Mouse (Mus musculus) kidney, embryonic 14.5 days (tissue): ENCODE results near the gene D330020A13Rik. TPM values are rescaled to one million over a fixed set of nuclear protein-coding genes. Genes with fewer than 3 reads are reported as not detected.

Experiments
- ATAC-seq: fragments of 200-750 bp; cut with Nextera tagmentation; 2 replicates; pipeline ENCODE4 v1.8.0; 2017; ENCODE audit warnings: moderate number of reproducible peaks, mild to moderate bottlenecking, moderate TSS enrichment, moderate library complexity; ENCODE audit not compliant: low FRiP score, low TSS enrichment
- H3K27ac ChIP-seq: fragments of 300-500 bp; sonication (generic); 2 replicates; pipeline ENCODE4 v1.5.1; 2014; ENCODE audit warnings: low read depth, mild to moderate bottlenecking, low read length, moderate library complexity, mixed read lengths
- H3K27me3 ChIP-seq: fragments of 300-500 bp; sonication (generic); 2 replicates; pipeline ENCODE4 v1.6.1; 2014; ENCODE audit warnings: mild to moderate bottlenecking, low read length; ENCODE audit not compliant: control insufficient read depth, insufficient read depth
- H3K36me3 ChIP-seq: fragments of 300-500 bp; sonication (generic); 2 replicates; pipeline ENCODE4 v1.6.1; 2014; ENCODE audit warnings: low read length, mixed read lengths; ENCODE audit not compliant: control insufficient read depth, insufficient read depth
- H3K4me1 ChIP-seq: fragments of 300-500 bp; sonication (generic); 2 replicates; pipeline ENCODE4 v1.6.1; 2014; ENCODE audit warnings: low read length, mixed read lengths; ENCODE audit not compliant: control insufficient read depth, insufficient read depth
- H3K4me2 ChIP-seq: fragments of 300-500 bp; sonication (generic); replicated peaks from 2 replicates; pipeline ENCODE4 v1.6.1; 2014; ENCODE audit warnings: low read depth, mild to moderate bottlenecking, low read length
- H3K4me3 ChIP-seq: fragments of 300-500 bp; sonication (generic); 2 replicates; pipeline ENCODE4 v1.5.1; 2014; ENCODE audit warnings: mild to moderate bottlenecking, low read length
- H3K9ac ChIP-seq: fragments of 300-500 bp; sonication (generic); 2 replicates; pipeline ENCODE4 v1.6.1; 2014; ENCODE audit warnings: low read depth, mild to moderate bottlenecking, low read length, moderate library complexity
- H3K9me3 ChIP-seq: fragments of 300-500 bp; sonication (generic); 2 replicates; pipeline ENCODE4 v1.6.1; 2016; ENCODE audit warnings: low read length; ENCODE audit not compliant: control insufficient read depth
- WGBS: fragments of 180-500 bp; shearing (Covaris S2); extraction: QIAGEN DNeasy Blood & Tissue Kit; methylation state at CpG from one replicate; pipeline ENCODE4 v1.1.7; 2014; 5-methylcytosine and 5-hydroxymethylcytosine counted together
- polyA plus RNA-seq: library from polyadenylated mRNA; unstranded; fragments of >200 nt; fragmentation: Nextera tagmentation; extraction: Ambion mirVana; gene quantifications from 2 replicates; pipeline ENCODE4 v1.2.1, GENCODE M21; 2014

Gene D330020A13Rik
- polyA plus RNA-seq, 1 experiment from 2014 or later = 0.22 TPM

- H3K4me3 ChIP-seq = no peak overlapping the region
Observed at GRCm38 (mm10) chr6:120309787-120310186, 15.6 kb downstream of the D330020A13Rik start.

GRCm38 (mm10) chr6:120312443-120312842, 18.3 kb downstream of the D330020A13Rik start:
- no peak overlapping the region for H3K27ac ChIP-seq
- WGBS = 68% methylated on average over 5 of the region's 5 CpGs
- no peaks in the 10 kb centered on the region for H3K27me3 ChIP-seq
- no peaks in the 10 kb centered on the region for H3K9me3 ChIP-seq
- no peak overlapping the region for H3K9ac ChIP-seq
- H3K4me1 ChIP-seq = no peaks in the 10 kb centered on the region
- H3K4me2 ChIP-seq = no peak overlapping the region
- no peaks in the 10 kb centered on the region for H3K36me3 ChIP-seq
- H3K4me3 ChIP-seq = no peak overlapping the region
- no peak for ATAC-seq

More at GRCm38 (mm10) chr6:120309787-120310186, 15.6 kb downstream of the D330020A13Rik start:
- ATAC-seq = no peak
- Histone ChIP-seq H3K9me3 (no peaks in the 10 kb centered on the region), H3K27me3 (no peaks in the 10 kb centered on the region), H3K36me3 (no peaks in the 10 kb centered on the region), H3K4me1 (no peaks in the 10 kb centered on the region), H3K9ac (no peak overlapping the region), H3K27ac (no peak overlapping the region), H3K4me2 (no peak overlapping the region)
- WGBS = 33% methylated on average over 3 of the region's 3 CpGs

- Histone ChIP-seq H3K36me3 (no peaks in the 10 kb centered on the region), H3K9me3 (no peaks in the 10 kb centered on the region), H3K9ac (no peak overlapping the region), H3K27me3 (no peaks in the 10 kb centered on the region), H3K4me1 (no peaks in the 10 kb centered on the region), H3K4me2 (no peak overlapping the region), H3K4me3 (no peak overlapping the region), H3K27ac (no peak overlapping the region)
- ATAC-seq = no peak
- 79% methylated on average over 11 of the region's 11 CpGs for WGBS
Observed at GRCm38 (mm10) chr6:120318303-120318940, 24.3 kb downstream of the D330020A13Rik start.

GRCm38 (mm10) chr6:120319129-120319528, 25.0 kb downstream of the D330020A13Rik start:
- no peak overlapping the region for H3K27ac ChIP-seq
- no peaks in the 10 kb centered on the region for H3K27me3 ChIP-seq
- H3K4me2 ChIP-seq = no peak overlapping the region
- no peaks in the 10 kb centered on the region for H3K36me3 ChIP-seq
- H3K9me3 ChIP-seq = no peaks in the 10 kb centered on the region
- H3K4me1 ChIP-seq = no peaks in the 10 kb centered on the region
- 88% methylated on average over 9 of the region's 9 CpGs for WGBS
- no peak for ATAC-seq
- no peak overlapping the region for H3K4me3 ChIP-seq
- H3K9ac ChIP-seq = no peak overlapping the region

- Histone ChIP-seq H3K9me3 (no peaks in the 10 kb centered on the region), H3K27me3 (no peaks in the 10 kb centered on the region), H3K4me2 (no peak overlapping the region), H3K9ac (no peak overlapping the region), H3K27ac (no peak overlapping the region), H3K4me1 (no peaks in the 10 kb centered on the region), H3K36me3 (peaks cover 10% of the 10 kb centered on the region; the same call in 1 of the 2 replicates), H3K4me3 (no peak overlapping the region)
- WGBS = 71% methylated on average over 2 of the region's 2 CpGs
- ATAC-seq = no peak
Observed at GRCm38 (mm10) chr6:120320369-120320768, 26.2 kb downstream of the D330020A13Rik start.

GRCm38 (mm10) chr6:120324295-120324927, 30.2 kb downstream of the D330020A13Rik start:
- H3K9ac ChIP-seq = no peak overlapping the region
- no peaks in the 10 kb centered on the region for H3K27me3 ChIP-seq
- WGBS = 34% methylated on average over 6 of the region's 6 CpGs
- no peak overlapping the region for H3K4me2 ChIP-seq
- H3K4me1 ChIP-seq = no peaks in the 10 kb centered on the region
- H3K36me3 ChIP-seq = peaks cover 21% of the 10 kb centered on the region; the same call in 1 of the 2 replicates
- H3K4me3 ChIP-seq = no peak overlapping the region
- H3K9me3 ChIP-seq = no peaks in the 10 kb centered on the region
- H3K27ac ChIP-seq = no peak overlapping the region
- no peak for ATAC-seq

- no peak overlapping the region for H3K27ac ChIP-seq
- no peak overlapping the region for H3K9ac ChIP-seq
- no peak overlapping the region for H3K4me3 ChIP-seq
- ATAC-seq = no peak
- H3K4me1 ChIP-seq = no peaks in the 10 kb centered on the region
- H3K36me3 ChIP-seq = peaks cover 76% of the 10 kb centered on the region
- H3K9me3 ChIP-seq = no peaks in the 10 kb centered on the region
- WGBS = 81% methylated on average over 2 of the region's 2 CpGs
- H3K27me3 ChIP-seq = no peaks in the 10 kb centered on the region
- no peak overlapping the region for H3K4me2 ChIP-seq
Observed at GRCm38 (mm10) chr6:120332351-120332750, 38.2 kb downstream of the D330020A13Rik start.

- no peak overlapping the region for H3K4me3 ChIP-seq
- no peaks in the 10 kb centered on the region for H3K4me1 ChIP-seq
- no peak overlapping the region for H3K9ac ChIP-seq
- WGBS = 52% methylated on average over 1 of the region's 1 CpGs
- H3K4me2 ChIP-seq = no peak overlapping the region
- ATAC-seq = no peak
- H3K27me3 ChIP-seq = no peaks in the 10 kb centered on the region
- peaks cover 67% of the 10 kb centered on the region for H3K36me3 ChIP-seq
- no peaks in the 10 kb centered on the region for H3K9me3 ChIP-seq
- H3K27ac ChIP-seq = no peak overlapping the region
Observed at GRCm38 (mm10) chr6:120343992-120344391, 49.8 kb downstream of the D330020A13Rik start.
